Mouse (Mus musculus) midbrain, embryonic 10.5 days (tissue): ENCODE data around the gene Iqsec2. TPM values are rescaled to one million over a fixed set of nuclear protein-coding genes. Genes with fewer than 3 reads are reported as not detected.

Experiments
- DNase-seq: peaks from one replicate; pipeline ENCODE4 v3.0.0-alpha.2; 2017; ENCODE audit warnings: low spot score
- H3K27ac ChIP-seq: fragments of 300-500 bp; sonication (generic); replicated peaks from 2 replicates; pipeline ENCODE4 v1.5.1; 2016; ENCODE audit warnings: mild to moderate bottlenecking
- H3K27me3 ChIP-seq: fragments of 300-500 bp; sonication (generic); 2 replicates; pipeline ENCODE4 v1.6.1; 2016; ENCODE audit warnings: low read depth, mild to moderate bottlenecking; ENCODE audit not compliant: poor library complexity, severe bottlenecking
- H3K36me3 ChIP-seq: fragments of 300-500 bp; sonication (generic); 2 replicates; pipeline ENCODE4 v1.6.1; 2016; ENCODE audit warnings: mild to moderate bottlenecking, moderate library complexity
- H3K4me1 ChIP-seq: fragments of 300-500 bp; sonication (generic); 2 replicates; pipeline ENCODE4 v1.6.1; 2016
- H3K4me3 ChIP-seq: fragments of 300-500 bp; sonication (generic); 2 replicates; pipeline ENCODE4 v1.5.1; 2016; ENCODE audit warnings: mild to moderate bottlenecking, moderate library complexity
- H3K9me3 ChIP-seq: fragments of 300-500 bp; sonication (generic); replicated peaks from 2 replicates; pipeline ENCODE4 v1.6.1; 2016; ENCODE audit warnings: mild to moderate bottlenecking
- WGBS: fragments of 180-500 bp; shearing (Covaris S2); methylation state at CpG from one replicate; pipeline ENCODE4 v1.1.7; 2016; 5-methylcytosine and 5-hydroxymethylcytosine counted together
- polyA plus RNA-seq: library from polyadenylated mRNA; unstranded; fragments of >200 nt; fragmentation: Nextera tagmentation; extraction: Ambion mirVana; gene quantifications from 2 replicates; pipeline ENCODE4 v1.2.1, GENCODE M21; 2016

Gene Iqsec2
- polyA plus RNA-seq, 1 experiment from 2014 or later: 1.00 TPM

GRCm38 (mm10) chrX:152161404-152161803, 17.3 kb downstream of the Iqsec2 start:
- H3K27me3 ChIP-seq: peaks cover 100% of the 10 kb centered on the region
- no peak overlapping the region for H3K4me3 ChIP-seq
- no peaks in the 10 kb centered on the region for H3K4me1 ChIP-seq
- WGBS: 86% methylated on average over 4 of the region's 4 CpGs
- DNase-seq: no peak
- no peak overlapping the region for H3K27ac ChIP-seq
- H3K36me3 ChIP-seq: no peaks in the 10 kb centered on the region
- H3K9me3 ChIP-seq: no peaks in the 10 kb centered on the region

- peaks cover 100% of the 10 kb centered on the region for H3K27me3 ChIP-seq
- no peaks in the 10 kb centered on the region for H3K4me1 ChIP-seq
- no peak overlapping the region for H3K4me3 ChIP-seq
- H3K36me3 ChIP-seq: no peaks in the 10 kb centered on the region
- H3K27ac ChIP-seq: no peak overlapping the region
- DNase-seq: no peak
- no peaks in the 10 kb centered on the region for H3K9me3 ChIP-seq
Observed at GRCm38 (mm10) chrX:152164061-152164460, 20.0 kb downstream of the Iqsec2 start.

- DNase-seq: no peak
- Histone ChIP-seq H3K27me3 (peaks cover 100% of the 10 kb centered on the region), H3K27ac (no peak overlapping the region), H3K4me1 (peaks cover 8% of the 10 kb centered on the region), H3K36me3 (no peaks in the 10 kb centered on the region), H3K4me3 (no peak overlapping the region), H3K9me3 (no peaks in the 10 kb centered on the region)
- WGBS: 93% methylated on average over 6 of the region's 6 CpGs
Observed at GRCm38 (mm10) chrX:152166161-152166560, 22.1 kb downstream of the Iqsec2 start.

GRCm38 (mm10) chrX:152168521-152168920, 24.5 kb downstream of the Iqsec2 start:
- peaks cover 100% of the 10 kb centered on the region for H3K27me3 ChIP-seq
- H3K4me1 ChIP-seq: peaks cover 24% of the 10 kb centered on the region
- WGBS: 91% methylated on average over 1 of the region's 1 CpGs
- no peak overlapping the region for H3K4me3 ChIP-seq
- H3K36me3 ChIP-seq: no peaks in the 10 kb centered on the region
- H3K27ac ChIP-seq: no peak overlapping the region
- H3K9me3 ChIP-seq: no peaks in the 10 kb centered on the region
- no peak for DNase-seq

- peak; percentile 62 for DNase-seq
- 70% methylated on average over 6 of the region's 6 CpGs for WGBS
- Histone ChIP-seq H3K4me1 (peaks cover 24% of the 10 kb centered on the region), H3K4me3 (no peak overlapping the region), H3K9me3 (no peaks in the 10 kb centered on the region), H3K36me3 (no peaks in the 10 kb centered on the region), H3K27ac (peak overlapping the region; percentile 80), H3K27me3 (peaks cover 98% of the 10 kb centered on the region)
Observed at GRCm38 (mm10) chrX:152171041-152172026, 27.3 kb downstream of the Iqsec2 start.

GRCm38 (mm10) chrX:152172487-152172935, 28.4 kb downstream of the Iqsec2 start:
- no peaks in the 10 kb centered on the region for H3K9me3 ChIP-seq
- H3K27ac ChIP-seq: 0 out of 2 replicates have a peak overlapping the region, but pooled peaks have one; percentile 17
- no peaks in the 10 kb centered on the region for H3K36me3 ChIP-seq
- DNase-seq: no peak
- WGBS: 57% methylated on average over 3 of the region's 3 CpGs
- H3K4me3 ChIP-seq: no peak overlapping the region
- peaks cover 98% of the 10 kb centered on the region for H3K27me3 ChIP-seq
- H3K4me1 ChIP-seq: peaks cover 24% of the 10 kb centered on the region

- Histone ChIP-seq H3K4me3 (no peak overlapping the region), H3K9me3 (no peaks in the 10 kb centered on the region), H3K36me3 (no peaks in the 10 kb centered on the region), H3K27me3 (peaks cover 98% of the 10 kb centered on the region), H3K27ac (no peak overlapping the region), H3K4me1 (peaks cover 32% of the 10 kb centered on the region)
- DNase-seq: peak; percentile 37
- 30% methylated on average over 3 of the region's 3 CpGs for WGBS
Observed at GRCm38 (mm10) chrX:152175284-152175683, 31.2 kb downstream of the Iqsec2 start.

- 91% methylated on average over 2 of the region's 2 CpGs for WGBS
- no peak overlapping the region for H3K27ac ChIP-seq
- no peak for DNase-seq
- H3K36me3 ChIP-seq: no peaks in the 10 kb centered on the region
- no peak overlapping the region for H3K4me3 ChIP-seq
- peaks cover 98% of the 10 kb centered on the region for H3K27me3 ChIP-seq
- no peaks in the 10 kb centered on the region for H3K9me3 ChIP-seq
- peaks cover 9% of the 10 kb centered on the region for H3K4me1 ChIP-seq
Observed at GRCm38 (mm10) chrX:152177897-152178296, 33.8 kb downstream of the Iqsec2 start.

GRCm38 (mm10) chrX:152178843-152179545, 34.9 kb downstream of the Iqsec2 start:
- Histone ChIP-seq H3K4me3 (no peak overlapping the region), H3K36me3 (no peaks in the 10 kb centered on the region), H3K9me3 (no peaks in the 10 kb centered on the region), H3K27ac (no peak overlapping the region), H3K27me3 (peaks cover 97% of the 10 kb centered on the region), H3K4me1 (peaks cover 8% of the 10 kb centered on the region)
- WGBS: 61% methylated on average over 8 of the region's 8 CpGs
- no peak for DNase-seq

- peaks cover 97% of the 10 kb centered on the region for H3K27me3 ChIP-seq
Observed at GRCm38 (mm10) chrX:152179670-152180656, 35.9 kb downstream of the Iqsec2 start.

GRCm38 (mm10) chrX:152187151-152187550, 43.1 kb downstream of the Iqsec2 start:
- Histone ChIP-seq H3K36me3 (no peaks in the 10 kb centered on the region), H3K27me3 (peaks cover 99% of the 10 kb centered on the region), H3K27ac (no peak overlapping the region), H3K4me3 (no peak overlapping the region), H3K4me1 (no peaks in the 10 kb centered on the region), H3K9me3 (no peaks in the 10 kb centered on the region)
- no peak for DNase-seq

More at GRCm38 (mm10) chrX:152179670-152180656, 35.9 kb downstream of the Iqsec2 start:
- Histone ChIP-seq H3K4me1 (peaks cover 8% of the 10 kb centered on the region), H3K9me3 (no peaks in the 10 kb centered on the region), H3K4me3 (no peak overlapping the region), H3K27ac (no peak overlapping the region), H3K36me3 (no peaks in the 10 kb centered on the region)
- 65% methylated on average over 7 of the region's 7 CpGs for WGBS
- DNase-seq: no peak

GRCm38 (mm10) chrX:152191266-152191665, 47.2 kb downstream of the Iqsec2 start:
- peaks cover 100% of the 10 kb centered on the region for H3K27me3 ChIP-seq
- no peak overlapping the region for H3K27ac ChIP-seq
- H3K4me3 ChIP-seq: no peak overlapping the region
- H3K4me1 ChIP-seq: no peaks in the 10 kb centered on the region
- DNase-seq: no peak
- WGBS: 88% methylated on average over 1 of the region's 1 CpGs
- no peaks in the 10 kb centered on the region for H3K9me3 ChIP-seq
- no peaks in the 10 kb centered on the region for H3K36me3 ChIP-seq
